Mouse (Mus musculus): ENCODE data around the gene Eef1g.

DNA sequence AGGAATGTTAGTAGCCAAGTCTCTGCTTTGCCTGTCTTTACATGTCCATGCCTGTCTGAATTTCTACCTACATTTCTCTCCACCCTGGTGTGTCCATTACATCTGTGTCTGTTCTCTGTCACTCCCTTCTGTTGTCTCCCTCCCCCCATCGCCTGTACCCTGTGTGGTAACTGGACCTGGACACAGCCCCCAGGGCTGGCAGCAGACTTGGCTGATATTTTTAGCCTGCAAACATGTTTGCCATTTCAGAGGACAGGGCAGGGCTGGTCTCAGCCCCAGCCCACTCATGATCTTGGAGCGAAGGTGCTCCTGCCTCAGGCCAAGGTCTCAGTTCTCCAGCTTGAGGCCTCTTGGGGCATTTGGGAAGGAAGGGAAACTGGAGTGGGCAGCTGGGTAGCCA is 21.0 kb downstream of the Eef1g start:
- TF ChIP-seq CTCF (IDR thresholded peaks at IDR 0.05; ENCODE audit: insufficient read depth, low read length) (no peak), POLR2A (IDR thresholded peaks at IDR 0.05; ENCODE audit: borderline replicate concordance, extremely low read depth, low read depth, low read length) (no peak)
